Mouse (Mus musculus) lung, postnatal 14 days (tissue): Measurements from ENCODE around the gene Cryab.

ENCODE experiments used
- DNase-seq: peaks from one replicate; pipeline ENCODE4 v3.0.0; 2021

Gene Cryab

GRCm38 (mm10) chr9:50751323-50751722 is at the start of gene Cryab:
Cryab (plus strand) TSS chr9:50751325.
- no peak for DNase-seq

GRCm38 (mm10) chr9:50704907-50705306 is 46.2 kb upstream of the Cryab start:
- DNase-seq: no peak

- peak; percentile 49 for DNase-seq
Measured at GRCm38 (mm10) chr9:50709108-50709507, 42.0 kb upstream of the Cryab start.

- DNase-seq: no peak
Measured at GRCm38 (mm10) chr9:50711337-50711736, 39.8 kb upstream of the Cryab start.

- no peak for DNase-seq
Measured at GRCm38 (mm10) chr9:50714188-50714587, 36.9 kb upstream of the Cryab start.

- no peak for DNase-seq
Measured at GRCm38 (mm10) chr9:50718878-50719277, 32.2 kb upstream of the Cryab start.

GRCm38 (mm10) chr9:50721061-50721460 is 30.1 kb upstream of the Cryab start:
- DNase-seq: no peak

GRCm38 (mm10) chr9:50722451-50722911 is 28.6 kb upstream of the Cryab start:
- DNase-seq: no peak

GRCm38 (mm10) chr9:50723406-50723805 is 27.7 kb upstream of the Cryab start:
- DNase-seq: peak; percentile 89

- no peak for DNase-seq
Measured at GRCm38 (mm10) chr9:50724147-50724546, 27.0 kb upstream of the Cryab start.

- DNase-seq: no peak
Measured at GRCm38 (mm10) chr9:50724661-50725330, 26.3 kb upstream of the Cryab start.

- DNase-seq: no peak
Measured at GRCm38 (mm10) chr9:50725921-50726590, 25.1 kb upstream of the Cryab start.

GRCm38 (mm10) chr9:50727171-50727924 is 23.8 kb upstream of the Cryab start:
- no peak for DNase-seq

- DNase-seq: peak; percentile 55
Measured at GRCm38 (mm10) chr9:50727925-50728651, 23.0 kb upstream of the Cryab start.

GRCm38 (mm10) chr9:50729600-50729999 is 21.5 kb upstream of the Cryab start:
- DNase-seq: no peak

GRCm38 (mm10) chr9:50732560-50732959 is 18.6 kb upstream of the Cryab start:
- no peak for DNase-seq

- peak; percentile 72 for DNase-seq
Measured at GRCm38 (mm10) chr9:50734989-50735388, 16.1 kb upstream of the Cryab start.

GRCm38 (mm10) chr9:50738914-50739870 is 11.9 kb upstream of the Cryab start, which contains the start of gene Dixdc1:
Dixdc1 (minus strand) TSS chr9:50739517.
- DNase-seq: peak; percentile 95

- no peak for DNase-seq
Measured at GRCm38 (mm10) chr9:50740867-50741784, 10.0 kb upstream of the Cryab start.

GRCm38 (mm10) chr9:50742261-50742660 is 8.9 kb upstream of the Cryab start:
- DNase-seq: no peak

- no peak for DNase-seq
Measured at GRCm38 (mm10) chr9:50742744-50743143, 8.4 kb upstream of the Cryab start.
